Mouse (Mus musculus) forebrain, embryonic 16.5 days (tissue): ENCODE results near the gene Cux1. TPM values are rescaled to one million over a fixed set of nuclear protein-coding genes. Genes with fewer than 3 reads are reported as not detected.

Source experiments
- ATAC-seq: fragments of 200-750 bp; cut with Nextera tagmentation; 2 replicates; pipeline ENCODE4 v1.8.0; 2017; ENCODE audit warnings: mild to moderate bottlenecking, moderate library complexity
- H3K27ac ChIP-seq: fragments of 300-500 bp; sonication (generic); 2 replicates; pipeline ENCODE4 v1.5.1; 2014; ENCODE audit warnings: low read length, control low read depth
- H3K27me3 ChIP-seq: fragments of 300-500 bp; sonication (generic); replicated peaks from 2 replicates; pipeline ENCODE4 v1.6.1; 2014; ENCODE audit warnings: low read length; ENCODE audit not compliant: control insufficient read depth, insufficient read depth
- H3K36me3 ChIP-seq: fragments of 300-500 bp; sonication (generic); 2 replicates; pipeline ENCODE4 v1.6.1; 2014; ENCODE audit not compliant: control insufficient read depth, insufficient read depth
- H3K4me1 ChIP-seq: fragments of 300-500 bp; sonication (generic); replicated peaks from 2 replicates; pipeline ENCODE4 v1.6.1; 2014; ENCODE audit warnings: low read length; ENCODE audit not compliant: control insufficient read depth, insufficient read depth
- H3K4me2 ChIP-seq: fragments of 300-500 bp; sonication (generic); 2 replicates; pipeline ENCODE4 v1.6.1; 2014; ENCODE audit warnings: mild to moderate bottlenecking, low read length, control low read depth
- H3K4me3 ChIP-seq: fragments of 300-500 bp; sonication (generic); replicated peaks from 2 replicates; pipeline ENCODE4 v1.5.1; 2014; ENCODE audit warnings: mild to moderate bottlenecking, low read length, control low read depth
- H3K9ac ChIP-seq: fragments of 300-500 bp; sonication (generic); replicated peaks from 2 replicates; pipeline ENCODE4 v1.6.1; 2014; ENCODE audit warnings: low read depth, low read length, control low read depth
- H3K9me3 ChIP-seq: fragments of 300-500 bp; sonication (generic); 2 replicates; pipeline ENCODE4 v1.6.1; 2016; ENCODE audit warnings: low read length; ENCODE audit not compliant: control insufficient read depth
- WGBS: fragments of 180-500 bp; shearing (Covaris S2); extraction: QIAGEN DNeasy Blood & Tissue Kit; methylation state at CpG from one replicate; pipeline ENCODE4 v1.1.7; 2014; 5-methylcytosine and 5-hydroxymethylcytosine counted together
- polyA plus RNA-seq: library from polyadenylated mRNA; unstranded; fragments of >200 nt; fragmentation: Nextera tagmentation; extraction: Ambion mirVana; gene quantifications from 2 replicates; pipeline ENCODE4 v1.2.1, GENCODE M21; 2015

The Cux1 gene
- polyA plus RNA-seq, 1 experiment from 2014 or later, result 138 TPM

- H3K4me2 ChIP-seq, result no peak overlapping the region
- 20% methylated on average over 8 of the region's 8 CpGs for WGBS
- no peaks in the 10 kb centered on the region for H3K36me3 ChIP-seq
- peaks cover 39% of the 10 kb centered on the region for H3K4me1 ChIP-seq
- H3K27ac ChIP-seq, result no peak overlapping the region
- no peaks in the 10 kb centered on the region for H3K27me3 ChIP-seq
- no peak overlapping the region for H3K4me3 ChIP-seq
- H3K9ac ChIP-seq, result no peak overlapping the region
- H3K9me3 ChIP-seq, result no peaks in the 10 kb centered on the region
- ATAC-seq, result no peak
Measured at GRCm38 (mm10) chr5:136353114-136353513, 214.2 kb downstream of the Cux1 start.

- Histone ChIP-seq H3K4me3 (no peak overlapping the region), H3K27me3 (no peaks in the 10 kb centered on the region), H3K27ac (no peak overlapping the region), H3K36me3 (peaks cover 8% of the 10 kb centered on the region), H3K9ac (no peak overlapping the region), H3K4me1 (peaks cover 5% of the 10 kb centered on the region), H3K4me2 (no peak overlapping the region), H3K9me3 (no peaks in the 10 kb centered on the region)
- ATAC-seq, result no peak
- 95% methylated on average over 15 of the region's 15 CpGs for WGBS
Measured at GRCm38 (mm10) chr5:136343156-136343890, 224.0 kb downstream of the Cux1 start.

- WGBS, result 94% methylated on average over 4 of the region's 4 CpGs
- Histone ChIP-seq H3K9me3 (no peaks in the 10 kb centered on the region), H3K9ac (no peak overlapping the region), H3K4me1 (peaks cover 2% of the 10 kb centered on the region; the same call in 1 of the 2 replicates), H3K4me3 (no peak overlapping the region), H3K27ac (no peak overlapping the region), H3K27me3 (no peaks in the 10 kb centered on the region), H3K4me2 (no peak overlapping the region), H3K36me3 (peaks cover 13% of the 10 kb centered on the region)
- ATAC-seq, result no peak
Measured at GRCm38 (mm10) chr5:136336798-136337527, 230.3 kb downstream of the Cux1 start.

- Histone ChIP-seq H3K27me3 (no peaks in the 10 kb centered on the region), H3K4me2 (no peak overlapping the region), H3K4me1 (peaks cover 2% of the 10 kb centered on the region; the same call in 1 of the 2 replicates), H3K4me3 (no peak overlapping the region), H3K9me3 (no peaks in the 10 kb centered on the region), H3K9ac (no peak overlapping the region), H3K27ac (no peak overlapping the region), H3K36me3 (peaks cover 13% of the 10 kb centered on the region)
- no peak for ATAC-seq
- WGBS, result 94% methylated on average over 4 of the region's 4 CpGs
Measured at GRCm38 (mm10) chr5:136335681-136336080, 231.6 kb downstream of the Cux1 start.

- H3K4me2 ChIP-seq, result no peak overlapping the region
- H3K4me1 ChIP-seq, result peaks cover 2% of the 10 kb centered on the region; the same call in 1 of the 2 replicates
- no peak overlapping the region for H3K27ac ChIP-seq
- 88% methylated on average over 4 of the region's 4 CpGs for WGBS
- H3K9me3 ChIP-seq, result no peaks in the 10 kb centered on the region
- no peak overlapping the region for H3K9ac ChIP-seq
- no peak for ATAC-seq
- H3K4me3 ChIP-seq, result no peak overlapping the region
- no peaks in the 10 kb centered on the region for H3K27me3 ChIP-seq
- H3K36me3 ChIP-seq, result peaks cover 10% of the 10 kb centered on the region
Measured at GRCm38 (mm10) chr5:136334780-136335179, 232.5 kb downstream of the Cux1 start.

GRCm38 (mm10) chr5:136334051-136334450 is 233.2 kb downstream of the Cux1 start:
- 76% methylated on average over 1 of the region's 1 CpGs for WGBS
- Histone ChIP-seq H3K4me2 (no peak overlapping the region), H3K4me1 (peaks cover 2% of the 10 kb centered on the region; the same call in 1 of the 2 replicates), H3K9me3 (no peaks in the 10 kb centered on the region), H3K36me3 (peaks cover 7% of the 10 kb centered on the region), H3K9ac (no peak overlapping the region), H3K4me3 (no peak overlapping the region), H3K27ac (no peak overlapping the region), H3K27me3 (no peaks in the 10 kb centered on the region)
- no peak for ATAC-seq

GRCm38 (mm10) chr5:136332786-136333462 is 234.4 kb downstream of the Cux1 start:
- Histone ChIP-seq H3K27ac (no peak overlapping the region), H3K4me2 (no peak overlapping the region), H3K27me3 (no peaks in the 10 kb centered on the region), H3K9me3 (no peaks in the 10 kb centered on the region), H3K4me1 (peaks cover 2% of the 10 kb centered on the region; the same call in 1 of the 2 replicates), H3K9ac (no peak overlapping the region), H3K4me3 (no peak overlapping the region), H3K36me3 (peaks cover 7% of the 10 kb centered on the region; the same call in 1 of the 2 replicates)
- ATAC-seq, result no peak
- 75% methylated on average over 11 of the region's 11 CpGs for WGBS

- ATAC-seq, result no peak
- Histone ChIP-seq H3K27ac (no peak overlapping the region), H3K27me3 (no peaks in the 10 kb centered on the region), H3K4me2 (no peak overlapping the region), H3K9ac (no peak overlapping the region), H3K4me1 (no peaks in the 10 kb centered on the region), H3K36me3 (no peaks in the 10 kb centered on the region; the same call in 1 of the 2 replicates), H3K4me3 (no peak overlapping the region), H3K9me3 (no peaks in the 10 kb centered on the region)
- WGBS, result 92% methylated on average over 2 of the region's 2 CpGs
Measured at GRCm38 (mm10) chr5:136327736-136328135, 239.6 kb downstream of the Cux1 start.

- Histone ChIP-seq H3K27me3 (no peaks in the 10 kb centered on the region), H3K27ac (no peak overlapping the region), H3K9ac (no peak overlapping the region), H3K4me2 (no peak overlapping the region), H3K36me3 (no peaks in the 10 kb centered on the region; the same call in 1 of the 2 replicates), H3K4me1 (no peaks in the 10 kb centered on the region), H3K9me3 (no peaks in the 10 kb centered on the region), H3K4me3 (no peak overlapping the region)
- no peak for ATAC-seq
- WGBS, result 94% methylated on average over 13 of the region's 13 CpGs
Measured at GRCm38 (mm10) chr5:136326626-136327025, 240.7 kb downstream of the Cux1 start.
